Mouse (Mus musculus): ENCODE results near the gene Rc3h1. TPM values are rescaled to one million over a fixed set of nuclear protein-coding genes. Genes with fewer than 3 reads are reported as not detected.
"Not testable (repeated sequence)": the region's sequence is repeated elsewhere in the genome, so short reads cannot be mapped to it uniquely, and the experiment has no call there.

Gene Rc3h1
- total and polyA plus RNA-seq, 3 experiments: 1.3 to 53.6 (median 27.0) TPM

GRCm38 (mm10) chr1:160874757-160875156, 31.5 kb upstream of the Rc3h1 start:
- Histone ChIP-seq H3K36me3 (replicated peaks) (no peaks in the 10 kb centered on the region), H3K27me3 (ENCODE audit: insufficient read depth, low read length) (peaks cover 20% of the 10 kb centered on the region), H3K4me1 (ENCODE audit: insufficient read depth, low read depth, low read length) (peaks cover 3% of the 10 kb centered on the region; the same call in 1 of the 2 replicates), H3K4me3 (ENCODE audit: low read depth, low read length) (no peak overlapping the region), H3K9me3 (replicated peaks) (no peaks in the 10 kb centered on the region)
- DNase-seq (ENCODE audit: low spot score) (no peak), ATAC-seq (ENCODE audit: extremely low read depth, insufficient number of reproducible peaks, low FRiP score, poor library complexity, severe bottlenecking) (no peak)
- no peak for TF ChIP-seq CTCF (IDR thresholded peaks at IDR 0.05; ENCODE audit: low read depth, low read length)
- no peak for TF ChIP-seq POLR2AphosphoS5 (IDR thresholded peaks at IDR 0.05; ENCODE audit: insufficient replicate concordance, low read depth, low read length)
- no peak for TF ChIP-seq GATA2 (IDR thresholded peaks at IDR 0.05; ENCODE audit: borderline replicate concordance, low read depth, low read length)
- no peak for TF ChIP-seq TAL1 (conservative IDR thresholded peaks at IDR 0.05; ENCODE audit: low read depth, low read length)
- TF ChIP-seq GATA1 (IDR thresholded peaks at IDR 0.05; ENCODE audit: borderline replicate concordance, low read length): no peak

GRCm38 (mm10) chr1:160876968-160877367, 29.2 kb upstream of the Rc3h1 start:
- H3K27me3 ChIP-seq (ENCODE audit: insufficient read depth, low read length): peaks cover 21% of the 10 kb centered on the region
- ATAC-seq (ENCODE audit: extremely low read depth, insufficient number of reproducible peaks, low FRiP score, poor library complexity, severe bottlenecking) (no peak), DNase-seq (ENCODE audit: low spot score) (no peak)
- H3K4me3 ChIP-seq (ENCODE audit: low read depth, low read length): no peak overlapping the region
- H3K36me3 ChIP-seq (replicated peaks): no peaks in the 10 kb centered on the region
- TF ChIP-seq TAL1 (conservative IDR thresholded peaks at IDR 0.05; ENCODE audit: low read depth, low read length) (no peak), POLR2AphosphoS5 (IDR thresholded peaks at IDR 0.05; ENCODE audit: insufficient replicate concordance, low read depth, low read length) (no peak), GATA2 (IDR thresholded peaks at IDR 0.05; ENCODE audit: borderline replicate concordance, low read depth, low read length) (no peak), GATA1 (IDR thresholded peaks at IDR 0.05; ENCODE audit: borderline replicate concordance, low read length) (no peak), CTCF (IDR thresholded peaks at IDR 0.05; ENCODE audit: low read depth, low read length) (no peak)
- peaks cover 3% of the 10 kb centered on the region; the same call in 1 of the 2 replicates for H3K4me1 ChIP-seq (ENCODE audit: insufficient read depth, low read depth, low read length)
- H3K9me3 ChIP-seq (replicated peaks): no peaks in the 10 kb centered on the region

- no peak overlapping the region for H3K4me3 ChIP-seq (ENCODE audit: low read depth, low read length)
- ATAC-seq (ENCODE audit: extremely low read depth, insufficient number of reproducible peaks, low FRiP score, poor library complexity, severe bottlenecking) (no peak), DNase-seq (ENCODE audit: low spot score) (no peak)
- peaks cover 3% of the 10 kb centered on the region; the same call in 1 of the 2 replicates for H3K4me1 ChIP-seq (ENCODE audit: insufficient read depth, low read depth, low read length)
- peaks cover 21% of the 10 kb centered on the region for H3K27me3 ChIP-seq (ENCODE audit: insufficient read depth, low read length)
- no peaks in the 10 kb centered on the region for H3K9me3 ChIP-seq (replicated peaks)
- TF ChIP-seq CTCF (IDR thresholded peaks at IDR 0.05; ENCODE audit: low read depth, low read length) (no peak), GATA1 (IDR thresholded peaks at IDR 0.05; ENCODE audit: borderline replicate concordance, low read length) (no peak), TAL1 (conservative IDR thresholded peaks at IDR 0.05; ENCODE audit: low read depth, low read length) (no peak), GATA2 (IDR thresholded peaks at IDR 0.05; ENCODE audit: borderline replicate concordance, low read depth, low read length) (no peak), POLR2AphosphoS5 (IDR thresholded peaks at IDR 0.05; ENCODE audit: insufficient replicate concordance, low read depth, low read length) (no peak)
- H3K36me3 ChIP-seq (replicated peaks): no peaks in the 10 kb centered on the region
Observed at GRCm38 (mm10) chr1:160878485-160878884, 27.7 kb upstream of the Rc3h1 start.

DNA sequence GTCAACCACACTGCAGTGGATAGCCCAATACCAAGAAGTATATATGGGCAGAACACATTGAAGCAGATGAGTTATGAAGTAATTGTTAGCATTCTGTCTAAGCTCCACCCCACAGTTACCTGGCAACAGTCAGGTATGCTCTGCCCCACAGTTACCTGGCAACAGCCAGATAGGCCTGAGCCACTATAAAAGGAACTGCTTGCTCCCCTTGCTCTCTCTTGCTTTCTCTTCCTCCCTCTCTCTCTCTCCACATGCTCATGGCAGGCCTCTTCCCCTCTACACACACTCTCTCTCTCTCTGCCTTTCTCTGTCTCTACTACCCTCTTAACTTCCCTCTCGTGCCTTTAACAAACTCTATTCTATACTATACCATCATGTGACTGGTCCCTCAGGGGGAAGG, 24.8 kb upstream of the Rc3h1 start:
- DNase-seq (ENCODE audit: low spot score); H3K36me3 ChIP-seq (replicated peaks); H3K9me3 ChIP-seq (replicated peaks); H3K4me1 ChIP-seq (ENCODE audit: insufficient read depth, low read depth, low read length); H3K4me3 ChIP-seq (ENCODE audit: low read depth, low read length); ATAC-seq (ENCODE audit: extremely low read depth, insufficient number of reproducible peaks, low FRiP score, poor library complexity, severe bottlenecking): not testable (repeated sequence)
- peaks cover 26% of the 10 kb centered on the region for H3K27me3 ChIP-seq (ENCODE audit: insufficient read depth, low read length)

DNA sequence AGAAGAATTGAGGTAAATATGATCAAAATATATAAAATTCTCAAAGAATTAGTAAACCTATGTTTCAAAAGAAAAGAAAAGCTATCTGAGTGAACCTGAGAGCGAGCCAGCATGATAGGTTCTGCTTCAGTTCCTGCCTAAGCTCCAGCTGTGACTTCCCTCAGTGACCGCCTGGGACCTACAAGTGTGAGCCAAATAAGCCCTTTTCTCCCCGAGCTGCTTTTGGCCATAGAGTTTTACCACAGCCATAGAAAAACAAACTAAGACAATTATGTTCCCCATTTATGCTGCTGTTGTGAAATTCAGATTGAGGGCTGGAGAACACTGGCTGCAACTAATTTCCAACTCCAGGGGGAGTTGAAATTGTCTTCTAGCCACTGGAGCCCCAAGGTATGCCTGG, 24.2 kb upstream of the Rc3h1 start:
- H3K4me3 ChIP-seq (ENCODE audit: low read depth, low read length): no peak overlapping the region
- TF ChIP-seq CTCF (IDR thresholded peaks at IDR 0.05; ENCODE audit: low read depth, low read length) (no peak), POLR2AphosphoS5 (IDR thresholded peaks at IDR 0.05; ENCODE audit: insufficient replicate concordance, low read depth, low read length) (no peak), GATA2 (IDR thresholded peaks at IDR 0.05; ENCODE audit: borderline replicate concordance, low read depth, low read length) (no peak), TAL1 (conservative IDR thresholded peaks at IDR 0.05; ENCODE audit: low read depth, low read length) (no peak), GATA1 (IDR thresholded peaks at IDR 0.05; ENCODE audit: borderline replicate concordance, low read length) (no peak)
- no peaks in the 10 kb centered on the region for H3K36me3 ChIP-seq (replicated peaks)
- H3K9me3 ChIP-seq (replicated peaks): no peaks in the 10 kb centered on the region
- H3K27me3 ChIP-seq (ENCODE audit: insufficient read depth, low read length): peaks cover 26% of the 10 kb centered on the region
- ATAC-seq (ENCODE audit: extremely low read depth, insufficient number of reproducible peaks, low FRiP score, poor library complexity, severe bottlenecking) (no peak), DNase-seq (ENCODE audit: low spot score) (no peak)
- peaks cover 3% of the 10 kb centered on the region; the same call in 1 of the 2 replicates for H3K4me1 ChIP-seq (ENCODE audit: insufficient read depth, low read depth, low read length)

DNA sequence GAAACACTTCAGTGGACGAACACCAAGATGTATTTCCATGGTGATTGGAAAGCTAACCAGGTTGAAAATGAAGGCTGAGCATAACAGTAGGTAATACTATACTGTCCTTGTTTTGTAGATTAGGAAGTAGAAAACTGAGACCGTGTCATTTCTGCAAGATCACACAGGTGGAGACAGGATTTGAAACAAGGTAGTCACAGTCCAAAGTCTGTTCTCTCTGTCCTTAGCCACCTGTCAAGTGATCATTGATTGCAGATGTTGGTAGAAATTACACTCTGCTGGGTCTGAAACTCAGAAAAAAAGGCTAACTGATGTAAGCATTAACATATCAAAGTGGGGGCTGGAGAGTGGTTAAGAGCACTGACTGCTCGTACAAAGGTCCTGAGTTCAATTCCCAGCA, 21.9 kb upstream of the Rc3h1 start:
- Histone ChIP-seq H3K9me3 (replicated peaks) (no peaks in the 10 kb centered on the region), H3K4me1 (ENCODE audit: insufficient read depth, low read depth, low read length) (no peaks in the 10 kb centered on the region), H3K27me3 (ENCODE audit: insufficient read depth, low read length) (peaks cover 19% of the 10 kb centered on the region), H3K36me3 (replicated peaks) (no peaks in the 10 kb centered on the region), H3K4me3 (ENCODE audit: low read depth, low read length) (no peak overlapping the region)
- DNase-seq (ENCODE audit: low spot score) (no peak), ATAC-seq (ENCODE audit: extremely low read depth, insufficient number of reproducible peaks, low FRiP score, poor library complexity, severe bottlenecking) (no peak)
- TF ChIP-seq CTCF (IDR thresholded peaks at IDR 0.05; ENCODE audit: low read depth, low read length) (no peak), GATA2 (IDR thresholded peaks at IDR 0.05; ENCODE audit: borderline replicate concordance, low read depth, low read length) (no peak), GATA1 (IDR thresholded peaks at IDR 0.05; ENCODE audit: borderline replicate concordance, low read length) (no peak), POLR2AphosphoS5 (IDR thresholded peaks at IDR 0.05; ENCODE audit: insufficient replicate concordance, low read depth, low read length) (no peak), TAL1 (conservative IDR thresholded peaks at IDR 0.05; ENCODE audit: low read depth, low read length) (no peak)

GRCm38 (mm10) chr1:160884993-160885392, 21.2 kb upstream of the Rc3h1 start:
- ATAC-seq (ENCODE audit: extremely low read depth, insufficient number of reproducible peaks, low FRiP score, poor library complexity, severe bottlenecking) (no peak), DNase-seq (ENCODE audit: low spot score) (no peak)
- no peak for TF ChIP-seq GATA1 (IDR thresholded peaks at IDR 0.05; ENCODE audit: borderline replicate concordance, low read length)
- TF ChIP-seq CTCF (IDR thresholded peaks at IDR 0.05; ENCODE audit: low read depth, low read length): no peak
- no peaks in the 10 kb centered on the region for H3K36me3 ChIP-seq (replicated peaks)
- no peaks in the 10 kb centered on the region for H3K4me1 ChIP-seq (ENCODE audit: insufficient read depth, low read depth, low read length)
- H3K9me3 ChIP-seq (replicated peaks): no peaks in the 10 kb centered on the region
- peaks cover 23% of the 10 kb centered on the region for H3K27me3 ChIP-seq (ENCODE audit: insufficient read depth, low read length)
- H3K4me3 ChIP-seq (ENCODE audit: low read depth, low read length): no peak overlapping the region

All from G1E (cell line).